Mouse (Mus musculus): ENCODE results near the gene Trim28. TPM values are rescaled to one million over a fixed set of nuclear protein-coding genes. Genes with fewer than 3 reads are reported as not detected.
A peak's percentile ranks its signal among the peaks of the same experiment; 100 is the strongest.

Gene Trim28
- polyA plus RNA-seq, 1 experiment, result 272 TPM

- no peaks in the 10 kb centered on the region for H3K27me3 ChIP-seq (ENCODE audit: control insufficient read depth, insufficient read depth, low read length)
- 88% methylated on average over 2 of the region's 2 CpGs for WGBS
- DNase-seq (ENCODE audit: low read depth in 1 of 2, low spot score in 2 of 2), result no peak
- no peak overlapping the region for H3K27ac ChIP-seq (ENCODE audit: insufficient read depth, low read length)
- no peak overlapping the region for H3K4me3 ChIP-seq (ENCODE audit: extremely low read depth, insufficient read depth, insufficient read length)
- H3K4me1 ChIP-seq (ENCODE audit: control insufficient read depth, insufficient read depth, insufficient read length), result peaks cover 8% of the 10 kb centered on the region; the same call in 1 of the 2 replicates
- TF ChIP-seq POLR2A (IDR thresholded peaks at IDR 0.05; ENCODE audit: low read depth, low read length) (no peak), CTCF (IDR thresholded peaks at IDR 0.05; ENCODE audit: extremely low read depth, insufficient read depth, insufficient read length, insufficient replicate concordance) (no peak)
- H3K36me3 ChIP-seq (ENCODE audit: control insufficient read depth, insufficient read depth, low read length), result peaks cover 47% of the 10 kb centered on the region
These were observed 33.1 kb downstream of the Trim28 start for GRCm38 (mm10) chr7:13031983-13032382.

- peaks cover 46% of the 10 kb centered on the region for H3K36me3 ChIP-seq (ENCODE audit: control insufficient read depth, insufficient read depth, low read length)
- 94% methylated on average over 7 of the region's 7 CpGs for WGBS
These were observed 33.6 kb downstream of the Trim28 start for GRCm38 (mm10) chr7:13032541-13032940.

GRCm38 (mm10) chr7:13033451-13034147 lies 34.7 kb downstream of the Trim28 start:
- H3K4me3 ChIP-seq (ENCODE audit: extremely low read depth, insufficient read depth, insufficient read length), result peak overlapping the region; percentile 84

More at GRCm38 (mm10) chr7:13032541-13032940, 33.6 kb downstream of the Trim28 start:
- DNase-seq (ENCODE audit: low read depth in 1 of 2, low spot score in 2 of 2), result no peak
- H3K27me3 ChIP-seq (ENCODE audit: control insufficient read depth, insufficient read depth, low read length), result no peaks in the 10 kb centered on the region
- H3K4me3 ChIP-seq (ENCODE audit: extremely low read depth, insufficient read depth, insufficient read length), result no peak overlapping the region
- peaks cover 10% of the 10 kb centered on the region; the same call in 1 of the 2 replicates for H3K4me1 ChIP-seq (ENCODE audit: control insufficient read depth, insufficient read depth, insufficient read length)
- no peak for TF ChIP-seq CTCF (IDR thresholded peaks at IDR 0.05; ENCODE audit: extremely low read depth, insufficient read depth, insufficient read length, insufficient replicate concordance)
- TF ChIP-seq POLR2A (IDR thresholded peaks at IDR 0.05; ENCODE audit: low read depth, low read length), result no peak
- H3K27ac ChIP-seq (ENCODE audit: insufficient read depth, low read length), result no peak overlapping the region

GRCm38 (mm10) chr7:13034148-13034977 lies 35.4 kb downstream of the Trim28 start, which contains the start of gene Chmp2a:
Gene Chmp2a, minus strand, starts transcription at chr7:13034807.
- Histone ChIP-seq H3K4me3 (ENCODE audit: extremely low read depth, insufficient read depth, insufficient read length) (peak within 1 kb of the TSS; percentile 84), H3K36me3 (ENCODE audit: control insufficient read depth, insufficient read depth, low read length) (peaks cover 29% of the 10 kb centered on the region), H3K27me3 (ENCODE audit: control insufficient read depth, insufficient read depth, low read length) (no peaks in the 10 kb centered on the region), H3K4me1 (ENCODE audit: control insufficient read depth, insufficient read depth, insufficient read length) (peaks cover 14% of the 10 kb centered on the region; the same call in 1 of the 2 replicates), H3K27ac (ENCODE audit: insufficient read depth, low read length) (peak within 1 kb of the TSS; percentile 91)
- DNase-seq (ENCODE audit: low read depth in 1 of 2, low spot score in 2 of 2), result peak; percentile 89 to 95
- no peak for TF ChIP-seq CTCF (IDR thresholded peaks at IDR 0.05; ENCODE audit: extremely low read depth, insufficient read depth, insufficient read length, insufficient replicate concordance)
- peak; percentile 0; the same call in 1 of the 2 replicates for TF ChIP-seq POLR2A (IDR thresholded peaks at IDR 0.05; ENCODE audit: low read depth, low read length)
- whole genome bisulfite sequencing, result under 1% methylated on average over 45 of the region's 45 CpGs

More at GRCm38 (mm10) chr7:13033451-13034147, 34.7 kb downstream of the Trim28 start:
- 44% methylated on average over 13 of the region's 13 CpGs for WGBS
- DNase-seq (ENCODE audit: low read depth in 1 of 2, low spot score in 2 of 2), result no peak
- H3K27ac ChIP-seq (ENCODE audit: insufficient read depth, low read length), result peak overlapping the region; percentile 91
- peaks cover 10% of the 10 kb centered on the region; the same call in 1 of the 2 replicates for H3K4me1 ChIP-seq (ENCODE audit: control insufficient read depth, insufficient read depth, insufficient read length)
- peaks cover 36% of the 10 kb centered on the region for H3K36me3 ChIP-seq (ENCODE audit: control insufficient read depth, insufficient read depth, low read length)
- TF ChIP-seq CTCF (IDR thresholded peaks at IDR 0.05; ENCODE audit: extremely low read depth, insufficient read depth, insufficient read length, insufficient replicate concordance) (no peak), POLR2A (IDR thresholded peaks at IDR 0.05; ENCODE audit: low read depth, low read length) (no peak)
- no peaks in the 10 kb centered on the region for H3K27me3 ChIP-seq (ENCODE audit: control insufficient read depth, insufficient read depth, low read length)

- peak overlapping the region; percentile 2; the same call in 1 of the 2 replicates for H3K27ac ChIP-seq (ENCODE audit: insufficient read depth, low read length)
- H3K4me1 ChIP-seq (ENCODE audit: control insufficient read depth, insufficient read depth, insufficient read length), result peaks cover 14% of the 10 kb centered on the region; the same call in 1 of the 2 replicates
- DNase-seq (ENCODE audit: low read depth in 1 of 2, low spot score in 2 of 2), result peak in 1 of 2 experiments; percentile 17
- H3K36me3 ChIP-seq (ENCODE audit: control insufficient read depth, insufficient read depth, low read length), result peaks cover 22% of the 10 kb centered on the region
- 83% methylated on average over 17 of the region's 17 CpGs for WGBS
- no peaks in the 10 kb centered on the region for H3K27me3 ChIP-seq (ENCODE audit: control insufficient read depth, insufficient read depth, low read length)
- H3K4me3 ChIP-seq (ENCODE audit: extremely low read depth, insufficient read depth, insufficient read length), result no peak overlapping the region
- TF ChIP-seq POLR2A (IDR thresholded peaks at IDR 0.05; ENCODE audit: low read depth, low read length) (no peak), CTCF (IDR thresholded peaks at IDR 0.05; ENCODE audit: extremely low read depth, insufficient read depth, insufficient read length, insufficient replicate concordance) (no peak)
These were observed 36.4 kb downstream of the Trim28 start for GRCm38 (mm10) chr7:13035211-13035855.

GRCm38 (mm10) chr7:13036806-13037205 lies 37.9 kb downstream of the Trim28 start:
- TF ChIP-seq CTCF (IDR thresholded peaks at IDR 0.05; ENCODE audit: extremely low read depth, insufficient read depth, insufficient read length, insufficient replicate concordance), result no peak
- no peak for TF ChIP-seq POLR2A (IDR thresholded peaks at IDR 0.05; ENCODE audit: low read depth, low read length)
- WGBS, result 36% methylated on average over 4 of the region's 4 CpGs
- no peak for DNase-seq (ENCODE audit: low read depth in 1 of 2, low spot score in 2 of 2)
- Histone ChIP-seq H3K4me1 (ENCODE audit: control insufficient read depth, insufficient read depth, insufficient read length) (peaks cover 14% of the 10 kb centered on the region; the same call in 1 of the 2 replicates), H3K27me3 (ENCODE audit: control insufficient read depth, insufficient read depth, low read length) (no peaks in the 10 kb centered on the region), H3K36me3 (ENCODE audit: control insufficient read depth, insufficient read depth, low read length) (peaks cover 12% of the 10 kb centered on the region), H3K4me3 (ENCODE audit: extremely low read depth, insufficient read depth, insufficient read length) (peak overlapping the region; percentile 100), H3K27ac (ENCODE audit: insufficient read depth, low read length) (no peak overlapping the region)

Measured in spleen, adult 2 months (tissue).